Mouse (Mus musculus) layer of hippocampus, adult 9-11 months (tissue): ENCODE results near the gene Tmem199.

ENCODE experiments used
- DNase-seq: peaks from one replicate; pipeline ENCODE4 v3.0.0; 2022

Gene Tmem199

DNA sequence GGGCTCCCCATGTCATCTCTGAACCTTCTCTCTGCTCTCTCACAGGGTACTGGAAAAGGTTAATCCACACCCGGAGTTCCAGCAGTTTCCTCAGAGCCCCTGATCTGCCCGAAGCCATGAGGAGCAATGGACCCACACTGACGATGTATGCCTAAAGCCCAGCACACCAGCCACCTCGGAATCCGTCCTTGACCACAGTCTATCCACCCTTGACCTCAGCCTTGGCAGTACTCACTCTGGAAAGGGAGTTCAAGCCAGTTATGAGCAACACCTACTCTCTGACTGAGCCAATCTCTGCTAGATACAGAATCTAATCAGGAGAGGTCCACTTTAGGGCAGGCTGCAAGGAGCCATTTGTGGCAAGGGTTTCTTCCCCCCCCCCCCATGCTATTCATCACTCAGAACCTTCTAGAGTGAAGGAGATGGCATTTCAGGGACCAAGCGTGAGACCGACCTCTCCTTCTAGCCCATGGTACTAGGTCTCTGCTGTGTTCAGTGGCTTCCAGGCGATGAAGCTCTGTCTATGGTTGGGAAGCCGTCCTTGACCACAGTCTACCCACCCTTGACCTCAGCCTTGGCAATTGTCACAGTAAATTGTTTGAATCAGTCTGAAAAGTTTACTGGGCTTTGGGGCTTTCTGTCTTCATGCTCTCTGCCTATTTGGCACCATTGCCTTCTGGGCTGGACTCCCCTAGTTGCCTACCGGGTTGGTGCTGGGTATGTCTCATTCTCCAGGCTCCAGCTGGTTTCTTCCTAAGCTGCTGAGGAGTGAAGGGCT is 40.5 kb downstream of the Tmem199 start:
- no peak for DNase-seq

DNA sequence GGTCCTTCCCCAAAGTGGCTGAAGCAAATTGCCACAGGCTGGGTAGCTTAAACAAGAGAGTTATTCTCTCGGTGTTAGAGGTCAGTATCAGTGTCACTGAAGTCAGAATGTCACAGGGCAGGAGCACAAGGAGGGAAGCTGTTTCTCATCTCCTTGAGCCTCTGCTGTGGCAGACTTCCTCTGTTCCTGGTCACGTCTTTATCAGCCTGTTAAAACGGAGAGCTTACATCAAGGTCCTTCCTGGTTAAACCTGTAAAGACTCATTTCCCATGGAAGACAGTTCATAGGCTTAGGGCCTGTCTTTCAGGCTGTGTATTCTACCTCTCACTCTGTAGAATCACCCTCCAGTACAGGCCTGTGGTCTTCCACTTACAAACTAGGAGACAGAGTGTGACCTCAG is 44.0 kb downstream of the Tmem199 start:
- no peak for DNase-seq

DNA sequence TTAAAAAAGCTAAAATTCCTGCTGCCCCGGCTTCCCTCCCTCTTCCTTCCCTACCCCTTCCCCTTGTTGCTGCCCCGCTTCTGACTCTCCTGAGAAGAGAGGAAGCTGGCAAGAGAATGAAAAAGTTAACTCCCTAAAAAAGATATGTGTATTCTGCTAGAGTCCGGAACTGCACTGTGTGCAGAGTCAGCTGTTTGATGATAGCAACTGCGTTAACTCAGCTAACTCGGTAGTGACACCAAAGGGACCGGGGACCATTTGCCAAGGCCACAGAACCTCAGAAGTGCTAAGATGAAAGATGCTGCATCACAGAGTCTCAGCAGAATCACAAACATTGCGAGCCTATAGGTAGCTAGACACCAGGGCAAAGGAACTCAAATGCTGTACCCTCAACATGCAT is 44.5 kb downstream of the Tmem199 start:
- DNase-seq, result no peak

DNA sequence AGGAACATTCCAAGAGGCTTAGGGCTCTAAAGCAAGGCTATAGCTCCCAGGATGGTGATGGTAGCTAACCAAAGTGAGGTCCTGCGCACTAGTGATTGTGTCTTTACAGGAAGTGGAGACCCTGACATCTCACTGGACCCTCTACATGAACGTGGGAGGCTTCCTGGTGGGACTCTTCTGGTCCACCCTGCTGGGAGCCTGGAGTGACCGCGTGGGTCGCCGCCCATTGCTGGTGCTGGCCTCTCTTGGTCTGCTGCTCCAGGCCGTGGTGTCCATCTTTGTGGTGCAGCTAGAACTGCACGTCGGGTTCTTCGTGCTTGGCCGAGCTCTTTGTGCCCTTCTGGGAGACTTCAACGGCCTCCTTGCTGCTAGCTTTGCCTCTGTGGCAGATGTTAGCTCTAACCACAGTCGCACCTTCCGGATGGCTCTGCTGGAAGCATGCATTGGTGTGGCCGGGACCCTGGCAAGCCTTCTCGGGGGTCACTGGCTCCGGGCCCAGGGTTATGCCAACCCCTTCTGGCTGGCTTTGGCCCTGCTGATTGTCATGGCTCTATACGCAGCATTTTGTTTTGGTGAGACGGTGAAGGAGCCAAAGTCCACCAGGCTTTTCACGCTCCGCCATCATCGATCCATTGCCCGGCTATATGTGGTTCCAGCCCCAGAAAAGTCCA is 45.6 kb downstream of the Tmem199 start:
- no peak for DNase-seq

DNA sequence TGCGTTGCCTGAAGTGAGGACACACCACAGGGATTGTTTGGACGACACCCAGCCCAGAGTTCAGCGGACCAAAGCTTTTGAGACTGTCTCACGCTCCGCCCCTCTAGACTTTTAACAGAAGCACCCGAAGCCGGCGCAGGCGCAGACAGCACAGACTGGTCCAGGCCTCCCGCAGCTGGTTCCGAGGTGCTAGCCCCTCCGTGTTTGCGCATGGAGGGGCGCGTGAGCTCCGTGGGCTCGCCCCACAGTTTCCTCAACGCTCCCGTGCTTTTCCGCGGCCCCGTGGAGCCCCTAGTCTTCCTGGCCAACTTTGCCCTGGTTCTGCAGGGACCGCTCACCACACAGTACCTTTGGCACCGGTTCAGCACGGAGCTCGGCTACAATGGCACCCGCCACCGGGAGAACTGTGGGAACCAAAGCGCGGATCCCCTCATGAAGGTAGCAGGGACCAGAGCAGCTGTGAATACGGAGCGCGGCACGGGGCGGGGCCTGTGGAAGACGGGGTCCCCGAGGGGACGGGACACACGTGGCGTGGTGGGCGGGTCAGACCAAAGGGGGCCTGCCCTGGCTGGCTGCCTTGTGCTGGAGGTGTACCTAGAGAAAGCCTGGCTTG is 46.3 kb downstream of the Tmem199 start, which contains the start of gene Slc46a1:
TSS of gene Slc46a1 (plus strand) at position 130 of the 613 bp plus-strand sequence.
- peak; percentile 85 for DNase-seq

DNA sequence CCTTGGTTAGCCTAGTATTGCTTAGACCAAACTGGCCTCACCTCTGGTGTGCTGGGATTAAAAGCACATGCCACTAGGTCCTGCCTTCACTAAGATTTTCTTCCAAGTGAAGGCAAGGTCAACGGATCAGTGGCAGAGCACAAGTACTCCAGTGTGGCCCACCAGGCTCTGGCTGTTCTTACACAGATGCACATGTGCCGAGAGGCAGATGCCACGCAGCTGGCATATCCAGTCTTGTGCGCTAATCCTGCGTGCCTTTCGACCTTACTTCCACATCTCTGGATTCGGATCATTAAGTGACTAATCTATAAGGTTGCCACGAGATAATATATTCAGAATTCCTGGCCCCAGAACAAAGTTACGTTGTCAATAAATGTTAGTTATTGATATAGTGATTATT is 46.9 kb downstream of the Tmem199 start:
- no peak for DNase-seq

DNA sequence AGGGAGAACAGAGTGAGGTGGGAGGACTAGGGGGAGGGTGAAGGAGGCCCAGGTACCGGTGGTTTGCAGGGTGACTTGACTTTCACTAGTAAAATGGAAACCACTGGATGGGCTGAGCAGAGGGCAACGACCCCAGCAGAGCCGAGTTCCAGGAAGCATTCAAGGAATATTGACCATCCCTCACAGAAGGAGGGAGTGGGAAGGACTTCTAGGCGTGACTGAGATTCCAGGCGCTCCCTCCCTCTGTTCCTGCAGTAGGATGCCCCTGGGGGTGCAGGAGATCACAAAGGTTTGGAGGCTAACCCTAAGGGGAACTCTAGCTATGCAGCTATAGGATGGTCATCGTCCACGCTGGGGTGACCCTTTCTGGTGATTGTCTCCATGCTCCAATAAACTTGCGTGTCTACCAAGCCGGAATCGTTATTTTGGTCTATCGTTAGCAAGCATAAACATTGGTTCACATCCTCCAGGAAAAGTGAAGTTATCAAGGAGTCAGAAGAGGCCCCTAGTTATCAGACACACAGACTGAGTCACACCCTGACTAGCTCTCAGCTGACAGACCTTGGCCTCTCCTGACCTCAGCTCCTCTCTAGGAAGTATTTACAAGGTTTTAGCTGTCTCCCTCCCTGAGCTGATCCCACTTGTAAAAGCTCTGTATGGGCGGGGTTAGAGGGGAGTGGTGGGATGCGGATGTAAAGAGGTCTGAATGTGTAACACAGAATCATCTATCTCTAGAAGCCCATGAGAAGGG is 48.5 kb downstream of the Tmem199 start:
- no peak for DNase-seq

DNA sequence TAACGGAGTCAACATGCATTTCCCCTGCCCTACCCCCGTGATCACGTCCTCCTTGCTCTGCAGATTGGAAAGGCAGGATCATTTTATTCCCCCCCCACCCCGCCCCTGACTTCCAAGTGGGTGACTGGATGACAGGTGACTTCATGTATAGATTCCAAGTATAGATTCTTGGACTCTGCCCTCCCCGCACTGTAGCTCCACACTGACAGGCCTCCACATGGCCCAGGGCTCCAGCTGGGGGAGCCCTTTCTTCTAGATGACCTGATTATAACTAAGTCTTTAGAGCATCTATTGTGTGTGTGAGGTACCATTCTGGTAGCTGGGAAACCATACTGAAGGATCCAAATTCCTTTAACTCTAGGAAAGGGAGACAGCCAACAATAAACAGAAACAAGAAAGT is 49.3 kb downstream of the Tmem199 start:
- no peak for DNase-seq

DNA sequence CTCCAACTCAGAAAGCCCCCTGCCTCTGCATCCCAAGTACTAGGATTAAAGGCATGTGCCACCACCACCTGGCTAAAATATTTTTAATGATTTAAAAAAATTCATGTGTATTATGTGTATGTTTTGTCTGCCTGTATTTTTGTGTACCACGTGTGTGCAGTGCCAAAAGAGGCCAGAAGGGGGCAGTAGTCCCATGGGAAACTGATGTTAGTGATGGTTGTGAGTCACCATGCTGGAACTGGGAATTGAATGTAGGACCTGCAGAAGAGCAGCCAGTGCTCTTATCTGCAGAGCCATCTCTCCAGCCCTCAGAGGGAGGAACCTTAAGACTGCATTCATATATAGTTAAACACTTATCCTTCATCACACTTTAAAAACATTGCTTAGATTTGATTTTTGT is 50.1 kb downstream of the Tmem199 start:
- DNase-seq, result no peak

DNA sequence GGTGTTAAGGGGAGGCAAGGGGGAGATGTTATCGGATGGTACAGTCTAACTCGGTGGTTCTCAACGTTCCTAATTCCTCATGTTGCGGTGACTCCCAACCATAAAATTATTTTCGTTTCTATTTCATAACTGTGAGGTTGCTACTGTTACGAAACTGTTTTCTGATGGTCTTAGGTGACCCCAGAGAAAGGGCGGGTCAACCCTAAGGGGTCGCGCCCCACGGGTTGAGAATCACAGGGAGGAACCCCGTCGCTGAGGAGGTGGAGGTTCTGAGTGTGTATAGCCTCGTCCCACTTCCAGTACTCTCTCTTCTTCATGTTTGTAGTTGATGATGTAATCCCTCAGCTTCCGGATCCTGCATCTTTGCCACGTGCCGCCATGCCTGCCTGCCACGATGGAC is 53.2 kb downstream of the Tmem199 start:
- no peak for DNase-seq
